Mouse (Mus musculus) kidney, postnatal 14 days (tissue): Measurements from ENCODE around the gene C2cd3.
A peak's percentile ranks its signal among the peaks of the same experiment; 100 is the strongest.

Experiments
- DNase-seq: peaks from one replicate; pipeline ENCODE4 v3.0.0; 2022; ENCODE audit warnings: mixed read lengths

Gene C2cd3

GRCm38 (mm10) chr7:100371495-100372451, at the start of gene C2cd3, which contains the start of gene Ppme1:
C2cd3 (plus strand) TSS chr7:100372233.
Ppme1 (minus strand) TSS chr7:100372307.
- DNase-seq = peak; percentile 100

- no peak for DNase-seq
Measured at GRCm38 (mm10) chr7:100323721-100324120, 48.3 kb upstream of the C2cd3 start.

- peak; percentile 34 for DNase-seq
Measured at GRCm38 (mm10) chr7:100325482-100325881, 46.6 kb upstream of the C2cd3 start.

GRCm38 (mm10) chr7:100327514-100327913, 44.5 kb upstream of the C2cd3 start:
- peak; percentile 41 for DNase-seq

GRCm38 (mm10) chr7:100328636-100329035, 43.4 kb upstream of the C2cd3 start:
- DNase-seq = no peak

- no peak for DNase-seq
Measured at GRCm38 (mm10) chr7:100331269-100331668, 40.8 kb upstream of the C2cd3 start.

- DNase-seq = no peak
Measured at GRCm38 (mm10) chr7:100335921-100336320, 36.1 kb upstream of the C2cd3 start.

GRCm38 (mm10) chr7:100354984-100355383, 17.0 kb upstream of the C2cd3 start:
- no peak for DNase-seq

- DNase-seq = no peak
Measured at GRCm38 (mm10) chr7:100356324-100356723, 15.7 kb upstream of the C2cd3 start.

GRCm38 (mm10) chr7:100356768-100357167, 15.3 kb upstream of the C2cd3 start:
- no peak for DNase-seq

GRCm38 (mm10) chr7:100357856-100358255, 14.2 kb upstream of the C2cd3 start:
- no peak for DNase-seq

GRCm38 (mm10) chr7:100363162-100363561, 8.9 kb upstream of the C2cd3 start:
- DNase-seq = no peak

GRCm38 (mm10) chr7:100364888-100365287, 7.1 kb upstream of the C2cd3 start:
- no peak for DNase-seq

GRCm38 (mm10) chr7:100372452-100372980, 483 bp downstream of the C2cd3 start:
- no peak for DNase-seq

GRCm38 (mm10) chr7:100378257-100378656, 6.2 kb downstream of the C2cd3 start:
- no peak for DNase-seq

- peak; percentile 21 for DNase-seq
Measured at GRCm38 (mm10) chr7:100381161-100381560, 9.1 kb downstream of the C2cd3 start.

GRCm38 (mm10) chr7:100383207-100383606, 11.2 kb downstream of the C2cd3 start:
- DNase-seq = no peak

- no peak for DNase-seq
Measured at GRCm38 (mm10) chr7:100388174-100388573, 16.1 kb downstream of the C2cd3 start.

- no peak for DNase-seq
Measured at GRCm38 (mm10) chr7:100390166-100390565, 18.1 kb downstream of the C2cd3 start.

- peak; percentile 18 for DNase-seq
Measured at GRCm38 (mm10) chr7:100392265-100392664, 20.2 kb downstream of the C2cd3 start.

- peak; percentile 4 for DNase-seq
Measured at GRCm38 (mm10) chr7:100399231-100399913, 27.3 kb downstream of the C2cd3 start.

- DNase-seq = no peak
Measured at GRCm38 (mm10) chr7:100400899-100401539, 29.0 kb downstream of the C2cd3 start.

GRCm38 (mm10) chr7:100402715-100403114, 30.7 kb downstream of the C2cd3 start:
- DNase-seq = no peak
